Mouse (Mus musculus) adrenal gland, adult 2 months (tissue): ENCODE data around the gene Cend1. TPM values are rescaled to one million over a fixed set of nuclear protein-coding genes. Genes with fewer than 3 reads are reported as not detected.
A peak's percentile ranks its signal among the peaks of the same experiment; 100 is the strongest.
"Not testable (repeated sequence)": the region's sequence is repeated elsewhere in the genome, so short reads cannot be mapped to it uniquely, and the experiment has no call there.

Experiments
- DNase-seq: peaks from one replicate; pipeline ENCODE4 v3.0.0; 2021
- polyA plus RNA-seq: library from polyadenylated mRNA; depleted of rRNA; stranded (reverse); fragments of >200 nt; gene quantifications from 2 replicates; pipeline ENCODE4 v1.2.3, GENCODE M21; 2012
- total RNA-seq, 2 experiments: library from RNA; stranded (reverse); gene quantifications; 2 replicates each; pipeline ENCODE4 v1.2.3; 2021

Gene Cend1
- total and polyA plus RNA-seq, 3 experiments: 1.00 to 2.8 (median 1.6) TPM

DNA sequence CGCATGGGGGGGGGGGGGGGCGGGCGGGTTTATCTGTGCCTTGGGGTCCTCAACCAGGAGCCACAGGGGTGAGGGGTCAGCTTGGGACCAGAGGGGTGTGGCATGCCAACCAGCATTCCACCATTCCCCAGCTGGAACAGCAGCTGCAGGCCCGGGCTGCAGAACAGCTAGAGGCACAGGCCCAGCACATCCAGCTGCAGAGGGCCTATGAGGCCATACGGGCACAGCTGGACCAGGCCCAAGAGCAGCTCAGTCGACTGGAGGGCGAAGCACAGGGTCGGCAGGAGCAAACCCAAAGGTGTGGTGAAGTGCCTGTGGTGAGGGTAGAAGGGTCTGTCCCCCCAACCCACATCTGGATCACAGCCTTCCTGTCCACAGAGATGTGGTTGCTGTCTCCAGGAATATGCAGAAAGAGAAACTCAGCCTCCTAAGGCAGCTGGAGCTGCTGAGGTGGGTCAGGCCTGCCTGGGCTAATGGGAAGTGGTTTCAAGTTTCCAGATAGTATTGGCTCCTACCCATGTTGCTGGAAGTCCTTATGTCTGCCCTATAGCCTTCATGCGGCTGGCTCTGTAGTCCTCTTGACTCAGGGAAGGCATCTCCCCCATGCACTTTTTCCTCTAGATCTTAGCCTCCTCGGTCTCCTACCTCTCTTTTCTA, 36.2 kb upstream of the Cend1 start:
- no peak for DNase-seq

DNA sequence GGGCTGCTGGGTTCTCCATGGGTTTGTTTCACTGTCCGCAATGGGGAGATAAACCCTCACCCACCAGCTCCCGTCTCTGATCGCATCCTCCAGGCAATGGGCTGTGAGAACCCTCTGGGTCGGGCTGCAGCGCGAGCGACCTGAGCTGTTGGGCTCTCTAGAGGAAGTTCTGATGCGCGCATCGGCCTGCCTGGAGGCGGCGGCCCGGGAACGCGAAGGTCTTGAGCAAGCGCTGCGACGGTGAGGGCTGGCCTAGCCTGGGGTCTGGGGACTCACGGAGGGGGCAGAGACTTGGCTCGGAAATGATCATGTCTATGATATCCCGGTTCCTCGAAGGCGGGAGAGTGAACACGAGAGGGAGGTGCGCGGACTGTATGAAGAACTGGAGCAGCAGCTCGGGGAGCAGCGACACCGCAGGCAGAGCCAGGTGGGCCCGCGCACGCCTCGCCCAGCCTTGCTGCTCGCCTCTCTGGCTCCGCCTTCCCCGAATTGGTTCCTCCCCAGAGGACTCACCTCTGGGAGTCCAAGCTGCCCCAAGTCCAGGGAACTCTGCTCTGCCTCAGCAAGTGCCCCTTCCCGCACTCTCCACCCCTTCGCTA, 35.4 kb upstream of the Cend1 start:
- DNase-seq: peak; percentile 26

DNA sequence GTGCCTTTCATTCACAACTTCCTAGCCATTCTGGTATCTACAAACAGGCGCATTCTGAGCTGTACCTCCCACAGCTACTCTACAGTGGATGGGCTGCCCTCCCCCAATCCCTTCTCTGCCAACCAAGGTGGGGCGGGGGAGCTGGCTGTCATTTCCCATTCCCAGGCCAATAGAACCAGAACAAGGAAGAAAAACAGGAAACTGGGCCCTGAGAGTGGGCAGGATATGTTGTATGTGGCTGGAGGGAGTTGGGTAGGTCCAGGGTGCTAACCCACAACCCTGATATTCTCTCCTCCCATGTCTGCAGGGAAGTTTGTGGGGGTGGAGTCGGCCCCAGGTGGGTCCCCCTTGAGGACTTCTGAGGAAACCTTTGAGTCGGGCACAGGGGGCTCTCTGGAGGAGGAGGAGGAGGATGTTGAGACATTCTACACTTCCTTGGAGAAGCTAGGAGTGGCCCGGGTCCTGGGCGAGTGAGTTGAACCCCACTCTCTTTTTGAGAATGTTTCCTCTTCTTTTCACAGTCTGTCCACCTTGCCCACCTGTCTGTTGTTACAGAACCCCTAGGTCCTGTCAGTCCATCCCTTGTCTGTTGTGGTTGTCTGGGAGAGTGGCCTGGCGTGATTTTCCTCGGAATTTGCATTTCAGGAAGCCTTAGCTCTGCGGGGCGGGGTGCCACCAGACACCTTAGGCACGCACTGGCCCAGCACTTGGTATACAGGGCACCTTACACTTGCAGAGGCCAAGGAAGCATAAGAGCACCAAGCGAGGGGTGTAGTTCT, 34.7 kb upstream of the Cend1 start:
- DNase-seq: peak; percentile 80

DNA sequence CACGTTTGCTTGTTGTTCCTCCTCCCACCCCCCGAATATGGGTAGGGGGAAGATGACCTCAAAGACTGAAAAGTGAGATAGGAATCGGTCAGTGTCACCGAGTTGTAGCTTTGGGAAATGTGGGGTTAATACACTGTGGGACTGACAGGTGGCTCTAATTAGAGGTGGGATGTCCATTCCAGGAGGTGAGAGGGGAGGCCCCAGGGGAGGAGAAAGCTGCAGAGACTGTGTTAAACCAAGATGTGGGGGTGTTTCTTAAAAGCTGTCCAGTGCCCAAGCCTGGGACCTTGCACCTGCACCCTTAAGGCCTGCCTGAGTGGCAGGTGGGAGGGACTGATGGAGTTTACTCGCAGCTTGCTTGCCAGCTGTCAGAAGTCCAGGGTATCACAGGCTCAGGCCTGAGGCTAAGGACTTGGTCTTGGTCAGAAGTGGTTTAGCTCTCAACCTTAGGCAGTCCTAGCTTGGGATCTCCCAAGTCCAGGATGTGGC, 33.1 kb upstream of the Cend1 start:
- DNase-seq: peak; percentile 41

DNA sequence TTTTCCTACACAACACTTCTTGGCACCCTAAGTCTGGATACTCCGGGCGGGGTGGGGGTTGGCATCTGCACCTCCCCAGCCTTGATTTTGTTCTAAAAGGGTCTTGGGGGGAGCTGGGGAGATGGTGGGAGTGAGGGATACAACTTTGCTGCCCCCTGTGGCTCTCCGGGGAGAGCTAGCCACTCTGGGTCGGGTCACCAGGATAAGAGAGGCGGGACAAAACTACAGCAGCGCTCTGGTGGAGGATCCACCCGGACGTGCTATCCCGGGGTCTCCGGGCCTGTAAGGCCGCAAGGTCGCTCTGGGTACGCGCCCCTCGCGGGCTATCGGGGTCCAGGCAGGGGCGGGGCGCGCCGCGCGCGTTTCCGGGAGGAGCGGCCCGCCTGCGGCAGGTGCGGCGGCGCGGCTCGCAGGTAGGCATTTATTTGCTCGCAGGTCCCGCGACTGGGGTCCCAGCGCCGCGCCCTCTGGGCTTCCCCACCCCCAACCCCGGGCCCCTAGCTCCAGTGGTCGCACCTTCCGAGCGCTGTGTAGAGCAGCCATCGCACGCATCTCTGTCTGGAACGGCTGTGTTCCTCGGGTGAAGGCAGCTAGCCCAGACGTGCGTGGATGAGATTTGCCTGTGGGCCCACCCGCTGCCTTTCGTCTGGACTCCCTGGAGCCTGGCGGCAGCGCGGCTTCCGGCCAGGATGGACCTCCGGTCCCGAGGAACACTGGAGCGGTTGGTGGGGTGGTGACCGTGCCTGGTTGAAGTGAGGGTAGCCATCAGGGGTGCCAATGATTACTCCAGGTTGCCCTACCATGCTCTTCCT, 32.4 kb upstream of the Cend1 start:
- DNase-seq: peak; percentile 44

DNA sequence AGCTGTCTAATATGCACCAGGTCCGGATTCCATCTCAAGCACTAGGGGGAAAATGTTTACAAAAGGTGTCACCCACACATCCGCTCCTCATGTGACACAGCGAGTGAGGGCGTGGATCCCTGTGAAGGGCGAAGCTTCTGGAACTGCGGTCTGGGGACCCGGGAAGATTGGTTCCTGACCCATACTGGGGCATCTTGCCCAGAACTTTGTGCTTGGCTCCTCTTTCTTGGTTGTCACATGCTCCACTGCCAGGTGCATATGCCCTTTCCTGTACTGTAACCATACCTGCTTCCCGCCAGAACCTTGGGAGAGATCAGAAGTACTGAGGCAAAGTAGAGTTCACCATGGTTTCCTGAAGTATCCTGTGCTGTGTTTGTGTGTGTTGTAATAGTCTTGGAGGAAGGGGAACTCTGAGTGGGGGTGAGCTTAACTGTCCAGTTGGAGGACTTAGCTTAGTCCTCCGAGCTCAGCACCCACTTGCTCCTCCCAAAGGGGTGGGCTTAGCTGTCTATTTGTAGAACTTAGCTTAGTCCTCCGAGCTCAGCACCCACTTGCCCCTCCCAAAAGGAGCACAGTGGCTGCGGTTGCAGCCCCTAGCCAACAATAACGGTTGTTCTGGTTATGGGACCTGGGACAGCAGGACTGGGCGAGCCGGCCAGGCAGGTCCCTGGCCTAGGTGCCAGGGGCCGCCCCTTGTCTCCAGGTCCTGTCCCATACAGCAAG, 31.3 kb upstream of the Cend1 start, which contains the start of gene Cracr2b:
TSS of gene Cracr2b (plus strand) at position 704 of the 723 bp plus-strand sequence.
- DNase-seq: peak; percentile 36

DNA sequence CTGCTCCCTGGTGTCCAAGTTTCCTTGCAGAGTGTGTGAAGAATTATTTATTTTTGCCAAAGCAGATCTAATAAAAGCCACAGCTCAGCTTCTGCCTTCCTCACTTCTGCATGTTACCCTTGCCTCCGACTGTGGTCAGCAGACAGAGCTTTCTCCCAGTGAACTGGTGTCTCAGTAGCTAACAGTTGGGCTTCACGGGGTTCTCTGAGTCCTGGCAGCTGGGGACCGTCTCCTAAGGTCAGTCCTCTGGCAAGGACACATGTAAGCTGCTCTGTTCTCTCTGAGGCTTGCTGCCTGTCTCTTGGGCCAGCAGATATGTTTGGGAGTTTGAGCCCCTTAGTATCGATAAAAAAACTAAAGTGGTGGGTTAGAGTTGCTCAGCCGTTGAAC, 30.7 kb upstream of the Cend1 start:
- peak; percentile 2 for DNase-seq

DNA sequence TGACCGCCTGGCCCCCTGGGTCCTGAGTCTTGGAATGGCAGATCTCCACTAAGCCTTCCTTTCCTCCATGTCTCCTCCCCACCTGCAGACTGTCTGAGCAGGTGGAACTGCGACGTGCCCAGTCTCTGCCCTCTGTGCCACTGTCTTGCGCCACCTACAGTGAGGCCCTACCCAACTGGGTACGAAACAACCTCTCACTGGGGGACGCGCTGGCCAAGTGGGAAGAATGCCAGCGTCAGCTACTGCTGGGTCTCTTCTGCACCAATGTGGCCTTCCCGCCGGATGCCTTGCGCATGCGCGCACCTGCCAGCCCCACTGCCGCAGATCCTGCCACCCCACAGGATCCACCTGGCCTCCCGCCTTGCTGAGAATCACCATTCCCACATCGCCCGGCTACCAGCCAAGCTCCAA, 30.0 kb upstream of the Cend1 start:
- peak; percentile 31 for DNase-seq

DNA sequence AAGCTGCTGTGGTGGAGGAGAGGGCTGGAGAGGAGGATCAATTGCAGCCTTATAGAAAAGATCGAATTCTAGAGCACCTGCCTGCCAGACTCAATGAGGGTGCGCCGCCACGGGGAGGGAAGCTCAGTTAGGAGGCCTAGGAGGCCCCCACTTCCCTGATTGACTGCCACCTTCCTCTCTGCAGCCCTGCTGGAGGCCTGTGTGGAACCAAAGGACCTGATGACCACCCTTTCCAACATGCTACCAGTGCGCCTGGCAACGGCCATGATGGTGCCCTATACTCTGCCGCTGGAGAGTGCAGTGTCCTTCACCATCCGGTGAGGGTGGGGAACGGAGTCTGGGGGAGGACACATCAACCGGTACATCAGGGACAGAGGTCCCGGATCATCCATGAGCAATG, 29.4 kb upstream of the Cend1 start:
- DNase-seq: no peak

DNA sequence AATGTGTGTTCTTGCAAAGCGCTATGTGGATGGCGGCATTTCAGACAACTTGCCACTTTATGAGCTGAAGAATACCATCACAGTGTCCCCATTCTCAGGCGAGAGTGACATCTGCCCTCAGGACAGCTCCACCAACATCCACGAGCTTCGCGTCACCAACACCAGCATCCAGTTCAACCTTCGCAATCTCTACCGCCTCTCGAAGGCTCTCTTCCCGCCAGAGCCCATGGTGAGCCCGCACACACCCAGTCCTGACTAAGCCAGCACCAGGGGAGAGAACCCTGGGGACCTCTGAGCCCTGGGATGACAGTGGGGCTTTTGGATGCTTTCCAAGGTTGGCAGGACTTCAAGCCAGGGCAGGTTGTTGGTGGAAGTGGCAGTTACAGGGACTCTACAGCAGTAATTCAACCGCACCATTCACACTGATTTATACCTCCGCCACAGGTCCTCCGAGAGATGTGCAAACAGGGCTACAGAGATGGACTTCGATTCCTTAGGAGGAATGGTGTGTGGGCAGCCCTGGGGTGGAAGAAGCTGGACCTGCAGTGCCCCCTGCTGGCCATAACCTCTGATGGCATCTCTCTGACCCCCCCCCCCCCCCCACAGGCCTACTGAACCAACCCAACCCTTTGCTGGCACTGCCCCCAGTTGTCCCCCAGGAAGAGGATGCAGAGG, 28.8 kb upstream of the Cend1 start:
- DNase-seq: peak; percentile 71

DNA sequence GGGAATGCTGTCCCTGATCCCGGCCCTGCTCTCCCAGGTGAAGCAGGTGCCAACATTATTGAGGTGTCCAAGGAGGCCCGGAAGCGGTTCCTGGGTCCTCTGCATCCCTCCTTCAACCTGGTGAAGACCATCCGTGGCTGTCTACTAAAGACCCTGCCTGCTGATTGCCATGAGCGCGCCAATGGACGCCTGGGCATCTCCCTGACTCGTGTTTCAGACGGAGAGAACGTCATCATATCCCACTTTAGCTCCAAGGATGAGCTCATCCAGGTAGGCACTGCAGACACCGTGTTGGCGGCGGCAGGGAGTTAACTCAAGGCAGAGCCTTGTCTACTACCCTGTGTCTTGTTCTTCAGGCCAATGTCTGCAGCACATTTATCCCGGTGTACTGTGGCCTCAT, 27.9 kb upstream of the Cend1 start:
- no peak for DNase-seq

DNA sequence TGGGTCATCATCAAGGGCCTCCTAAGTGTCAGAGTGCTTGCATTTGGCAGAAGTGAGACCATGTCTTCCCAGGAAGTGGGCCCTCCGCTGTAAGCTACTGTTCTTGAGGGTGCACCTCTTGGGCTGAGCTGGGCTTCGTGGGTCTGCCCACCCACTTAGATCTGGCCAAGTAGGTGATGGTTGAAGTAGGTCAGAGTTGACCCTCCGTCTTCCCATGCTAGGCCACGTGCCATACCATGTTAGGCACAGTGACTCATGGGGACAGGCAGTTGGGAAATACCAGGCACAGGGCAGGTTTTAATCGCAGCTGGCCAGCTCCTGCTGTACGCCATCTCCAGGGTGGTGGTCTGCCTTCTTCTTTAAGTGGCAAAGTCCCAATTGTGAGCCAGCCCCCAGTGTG, 27.4 kb upstream of the Cend1 start:
- DNase-seq: peak; percentile 87

DNA sequence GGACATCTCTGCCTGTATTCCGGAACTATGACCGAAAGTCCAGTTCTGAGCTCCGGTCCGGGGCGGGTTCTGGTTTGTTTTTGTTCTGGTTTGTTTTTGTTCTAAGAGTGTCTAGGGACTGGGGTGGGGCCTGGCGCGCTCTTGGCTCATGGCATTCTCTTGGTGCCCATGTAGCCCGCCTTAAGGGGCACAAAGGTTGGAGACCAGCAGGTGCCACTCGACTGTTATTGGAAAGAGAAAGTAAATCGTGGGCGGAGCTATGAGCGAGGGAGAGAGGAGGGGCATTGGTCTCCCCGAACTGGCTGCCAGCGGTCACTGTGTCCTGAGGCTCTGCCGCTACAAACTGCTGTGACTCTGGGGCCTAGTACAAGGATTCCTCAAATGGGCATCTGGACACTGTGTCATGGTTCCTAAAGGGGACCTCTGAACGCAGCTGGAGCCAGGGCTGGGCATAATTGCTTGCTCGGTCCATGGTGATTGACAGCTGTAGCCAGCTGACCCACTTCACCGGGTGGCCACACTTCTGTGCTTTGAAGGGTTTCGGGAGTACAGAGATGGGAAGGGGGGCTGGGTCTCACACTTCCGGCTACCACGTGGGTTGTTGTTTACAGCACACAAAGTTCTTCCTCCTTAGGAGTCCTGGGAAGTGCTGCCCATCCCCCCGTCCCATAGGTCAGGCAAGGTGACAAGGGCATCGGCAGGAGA, 26.5 kb upstream of the Cend1 start:
- peak; percentile 89 for DNase-seq

DNA sequence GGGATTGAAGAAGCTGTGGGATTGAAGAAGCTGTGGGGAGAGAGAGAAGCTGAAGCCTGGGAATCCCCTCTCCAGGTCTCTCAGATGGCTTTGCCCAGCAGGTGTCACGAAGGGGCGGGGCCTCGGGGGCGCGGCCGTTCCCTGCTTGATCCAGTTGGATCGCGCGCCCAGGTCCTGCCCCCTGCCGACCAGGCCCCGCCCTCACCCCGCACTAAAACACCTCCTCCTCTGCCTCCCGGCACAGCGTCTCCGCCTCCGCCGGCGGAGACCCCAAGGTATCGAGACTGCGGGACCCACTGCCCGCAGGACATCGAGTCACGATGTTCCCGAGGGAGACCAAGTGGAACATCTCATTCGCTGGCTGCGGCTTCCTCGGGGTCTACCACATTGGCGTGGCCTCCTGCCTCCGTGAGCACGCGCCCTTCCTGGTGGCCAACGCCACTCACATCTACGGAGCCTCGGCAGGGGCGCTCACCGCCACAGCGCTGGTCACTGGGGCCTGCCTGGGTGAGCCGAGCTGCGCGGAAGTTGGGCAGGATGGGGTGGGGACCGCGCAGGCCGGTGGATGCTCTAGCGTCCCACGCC, 25.8 kb upstream of the Cend1 start, which contains the start of gene Pnpla2:
TSS of gene Pnpla2 (plus strand) at position 232 of the 585 bp plus-strand sequence.
- DNase-seq: peak; percentile 98

DNA sequence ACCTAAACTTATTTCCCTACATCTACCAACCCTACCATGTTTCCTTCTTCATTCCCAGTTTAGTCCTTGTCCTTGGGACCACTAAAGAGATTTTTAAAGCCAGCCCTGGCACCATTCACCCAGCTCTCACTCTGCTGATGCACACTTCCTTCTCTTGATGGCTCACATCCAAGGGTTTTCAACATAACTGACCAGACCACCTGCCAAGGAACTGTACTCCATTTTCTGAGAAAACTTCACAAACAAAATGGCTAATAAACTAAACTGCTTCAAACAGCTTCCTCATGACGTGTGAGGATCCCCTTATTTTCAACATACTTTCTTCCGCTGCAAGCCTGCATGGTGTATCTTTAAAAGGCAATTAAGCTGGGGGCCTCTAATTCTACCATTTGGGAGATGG, 24.3 kb upstream of the Cend1 start:
- DNase-seq: no peak

DNA sequence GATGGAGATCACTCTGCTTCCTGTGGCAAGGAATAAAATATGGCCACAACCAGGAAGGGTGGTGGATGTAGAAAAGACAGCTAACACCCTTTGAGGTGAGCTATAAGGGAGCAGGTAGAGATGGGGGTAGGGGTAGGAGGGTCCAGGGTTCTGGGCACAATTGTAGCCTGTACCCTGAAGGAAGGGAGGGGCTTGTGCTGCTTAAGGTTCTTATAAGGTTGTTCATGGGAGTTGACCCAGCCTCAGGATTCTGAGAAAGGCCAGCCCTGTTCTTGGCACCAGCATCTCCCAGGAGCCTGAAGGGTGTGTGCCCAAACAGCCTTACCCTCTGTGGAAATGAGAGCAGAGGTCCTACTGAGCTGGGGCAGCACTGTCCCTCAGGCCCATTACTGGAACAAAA, 22.6 kb upstream of the Cend1 start:
- DNase-seq: no peak

DNA sequence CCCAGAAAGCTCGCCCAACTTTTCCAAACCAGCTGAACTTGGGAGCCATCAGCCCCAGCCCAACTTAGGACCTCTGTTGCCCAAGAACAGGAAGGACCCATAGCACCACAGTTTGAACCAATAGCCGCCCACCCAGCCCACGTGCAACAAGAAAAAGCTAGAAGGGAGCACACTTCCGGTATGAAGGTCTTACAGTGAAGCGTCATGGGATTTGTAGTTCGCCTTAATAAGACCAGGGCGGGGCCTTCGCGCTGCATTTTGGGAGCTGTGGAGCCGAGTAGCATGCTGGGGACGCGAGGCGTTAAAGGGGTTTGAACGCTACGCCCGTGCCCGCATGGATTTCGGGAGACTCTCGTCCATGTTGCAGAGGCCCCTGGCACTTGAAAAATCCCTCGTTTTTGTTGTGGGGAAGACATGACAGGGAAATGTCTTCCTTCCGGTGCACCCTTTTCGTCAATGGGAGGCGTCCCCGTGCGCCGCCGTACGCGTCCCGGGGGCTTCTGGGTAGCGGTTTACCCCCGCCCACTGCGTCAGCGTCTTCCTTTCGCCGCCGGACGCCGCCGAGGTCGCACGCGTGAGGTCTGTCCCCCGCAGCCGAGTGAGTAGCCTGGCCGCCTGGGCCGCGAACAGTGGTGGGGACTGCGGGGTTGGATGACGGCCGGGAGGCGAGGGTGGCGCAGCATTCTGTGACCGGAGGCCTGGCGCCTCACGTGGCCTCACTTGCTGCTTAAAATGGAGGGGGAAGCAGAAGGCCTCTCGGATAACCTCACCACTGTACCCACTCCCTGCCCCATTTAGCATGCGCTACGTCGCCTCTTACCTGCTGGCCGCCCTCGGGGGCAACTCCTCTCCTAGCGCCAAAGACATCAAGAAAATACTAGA, 18.1 kb upstream of the Cend1 start, which contains the start of gene Rplp2:
TSS of gene Rplp2 (plus strand) at position 261 of the 882 bp plus-strand sequence.
- peak; percentile 97 for DNase-seq

DNA sequence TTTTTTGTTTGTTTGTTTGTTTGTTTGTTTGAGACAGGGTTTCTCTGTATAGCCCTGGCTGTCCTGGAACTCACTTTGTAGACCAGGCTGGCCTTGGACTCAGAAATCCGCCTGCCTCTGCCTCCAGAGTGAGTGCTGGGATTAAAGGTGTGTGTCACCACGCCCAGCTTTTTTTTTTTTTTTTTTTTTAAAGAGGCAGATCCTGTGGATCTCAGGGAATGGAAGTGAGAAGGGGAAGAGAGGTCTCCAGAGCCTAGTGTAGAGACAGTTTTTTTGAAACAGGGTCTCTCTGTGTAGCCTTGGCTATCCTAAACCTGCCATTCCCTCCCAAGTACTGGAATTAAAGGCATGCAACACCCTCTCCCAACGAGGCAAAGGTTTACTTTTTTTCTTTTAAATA, 17.1 kb upstream of the Cend1 start:
- DNase-seq: not testable (repeated sequence)

DNA sequence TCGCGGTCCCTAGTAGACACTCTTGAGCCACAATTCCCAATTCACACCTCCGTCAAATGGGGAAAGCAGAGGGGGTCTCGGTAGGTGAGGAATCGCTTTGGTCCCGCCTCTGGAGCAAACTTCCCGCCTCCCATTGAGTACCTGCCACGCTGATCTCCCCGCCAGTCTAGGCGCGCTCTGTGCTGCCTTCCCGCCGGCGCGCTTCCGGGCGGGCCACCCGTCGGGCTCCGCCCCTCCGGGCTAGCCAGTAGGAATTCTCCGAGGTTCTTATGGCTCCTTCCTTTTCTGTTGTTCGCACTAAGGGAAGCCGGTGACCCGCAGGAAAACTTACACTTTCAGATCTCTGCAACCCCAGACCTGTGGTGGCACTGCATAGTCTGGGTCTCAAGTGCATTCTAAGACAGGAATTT, 14.5 kb upstream of the Cend1 start, which contains the start of gene Pidd1:
TSS of gene Pidd1 (minus strand) at position 198 of the 410 bp plus-strand sequence.
- DNase-seq: peak; percentile 85
